8 mouse cellular contexts compared by ENCODE assay signal in genomic region chr5:117415011-117415912, GRCm38 (mm10). TPM values are rescaled to one million over a fixed set of nuclear protein-coding genes. Genes with fewer than 3 reads are reported as not detected.
DNase-seq lines count a peak whose midpoint lies in the region; ATAC-seq and TF ChIP-seq lines count a peak whose summit lies in the region.

No protein-coding gene starts in this region.

- H3K9me3 ChIP-seq in hindbrain, embryonic 10.5 days = no peaks in the 10 kb centered on the region
- no peaks in the 10 kb centered on the region for H3K9me3 ChIP-seq in neural tube, embryonic 13.5 days

- peak; percentile 25 for DNase-seq in layer of hippocampus, adult 11-12 months (ENCODE audit: low spot score)
- DNase-seq in layer of hippocampus, adult 8-10 months (ENCODE audit: low spot score in 2 of 2) = no peak
- peak; percentile 42 for DNase-seq in cerebellum, adult 9-11 months
- DNase-seq in hindbrain, embryonic 10.5 days (ENCODE audit: low spot score) = no peak
- no peak for DNase-seq in embryo, embryonic 9.5 days (ENCODE audit: extremely low spot score)
- DNase-seq in heart, adult 11 months = no peak
- no peak for DNase-seq in gastrocnemius, adult 2 months

- H3K9ac ChIP-seq in neural tube, embryonic 13.5 days = peak overlapping the region; percentile 88

- peak overlapping the region; percentile 92; the same call in 1 of the 2 replicates for H3K27ac ChIP-seq in hindbrain, embryonic 10.5 days
- peak overlapping the region; percentile 99 for H3K27ac ChIP-seq in neural tube, embryonic 13.5 days (replicated peaks)
- H3K27ac ChIP-seq in gastrocnemius, adult 2 months = no peak overlapping the region

- 28% methylated on average over 19 of the region's 19 CpGs for WGBS in hindbrain, embryonic 10.5 days
- 22% methylated on average over 19 of the region's 19 CpGs for WGBS in neural tube, embryonic 13.5 days

- peak overlapping the region; percentile 87 for H3K4me3 ChIP-seq in hindbrain, embryonic 10.5 days
- H3K4me3 ChIP-seq in neural tube, embryonic 13.5 days = peak overlapping the region; percentile 68
- H3K4me3 ChIP-seq in gastrocnemius, adult 2 months = no peak overlapping the region

- intact Hi-C loops in gastrocnemius, adult 2 months (cut with DNase I) = no loop called here

- peak overlapping the region; percentile 70 for H3K4me2 ChIP-seq in neural tube, embryonic 13.5 days

- H3K4me1 ChIP-seq in hindbrain, embryonic 10.5 days (replicated peaks) = peaks cover 23% of the 10 kb centered on the region
- H3K4me1 ChIP-seq in neural tube, embryonic 13.5 days (replicated peaks) = peaks cover 27% of the 10 kb centered on the region

- H3K27me3 ChIP-seq in hindbrain, embryonic 10.5 days (ENCODE audit: insufficient read depth, poor library complexity, severe bottlenecking) = peaks cover 65% of the 10 kb centered on the region
- peaks cover 12% of the 10 kb centered on the region for H3K27me3 ChIP-seq in neural tube, embryonic 13.5 days

- H3K36me3 ChIP-seq in hindbrain, embryonic 10.5 days = no peaks in the 10 kb centered on the region
- no peaks in the 10 kb centered on the region for H3K36me3 ChIP-seq in neural tube, embryonic 13.5 days

- TF ChIP-seq CTCF in gastrocnemius, adult 2 months (IDR thresholded peaks at IDR 0.05) = no peak

- ATAC-seq in neural tube, embryonic 13.5 days (ENCODE audit: low read depth) = peak; percentile 16

RNA-seq across cellular contexts. Expression of gene Ksr2, which starts 1.5 kb away (rescaled TPM):
- 10 to 100 TPM; 35.3 to 43.5 (median 40.3) TPM for total RNA-seq in layer of hippocampus, adult 8-10 months (2022)
- 0.92 and 2.1 TPM in 2 replicates for polyA plus RNA-seq in hindbrain, embryonic 10.5 days (2016; fragmentation: Nextera tagmentation; extraction: Ambion mirVana)
- polyA plus RNA-seq in neural tube, embryonic 13.5 days (2015; fragmentation: Nextera tagmentation; extraction: Ambion mirVana) = 6.1 and 6.4 TPM in 2 replicates
- under 1 TPM; 0.03 to 0.11 TPM for total RNA-seq in gastrocnemius, adult 2 months (2021)

RNA-seq across cellular contexts. Expression of gene Rfc5, which starts 26.4 kb away (rescaled TPM):
- total RNA-seq in layer of hippocampus, adult 8-10 months (2022) = 10 to 100 TPM; 12.2 to 18.4 (median 16.2) TPM
- 109 and 135 TPM in 2 replicates for polyA plus RNA-seq in hindbrain, embryonic 10.5 days (2016; fragmentation: Nextera tagmentation; extraction: Ambion mirVana)
- 30.2 and 35.8 TPM in 2 replicates for polyA plus RNA-seq in neural tube, embryonic 13.5 days (2015; fragmentation: Nextera tagmentation; extraction: Ambion mirVana)
- total RNA-seq in gastrocnemius, adult 2 months (2021) = 1 to 10 TPM in 1 of 2 experiments, under 1 TPM in 1; 0.84 to 1.1 TPM

RNA-seq across cellular contexts. Expression of gene Wsb2, which starts 58.2 kb away (rescaled TPM):
- total RNA-seq in layer of hippocampus, adult 8-10 months (2022) = 100 to 1,000 TPM; 228 to 259 (median 247) TPM
- 56.9 and 86.8 TPM in 2 replicates for polyA plus RNA-seq in hindbrain, embryonic 10.5 days (2016; fragmentation: Nextera tagmentation; extraction: Ambion mirVana)
- 194 and 209 TPM in 2 replicates for polyA plus RNA-seq in neural tube, embryonic 13.5 days (2015; fragmentation: Nextera tagmentation; extraction: Ambion mirVana)
- 10 to 100 TPM; 88.0 to 97.7 TPM for total RNA-seq in gastrocnemius, adult 2 months (2021)

Comparison
In these comparisons a context has a peak if more than half of its experiments do, and no peak if none do; other contexts are left out.
1. DNase-seq: peak in layer of hippocampus, adult 11-12 months (single experiment) and cerebellum, adult 9-11 months (single experiment); none in layer of hippocampus, adult 8-10 months (0 of 2), hindbrain, embryonic 10.5 days (single experiment), embryo, embryonic 9.5 days (single experiment), heart, adult 11 months (single experiment) and gastrocnemius, adult 2 months (single experiment).
2. RNA of gene Ksr2, which starts 1.5 kb away (total RNA-seq): 35.3 to 43.5 TPM in layer of hippocampus, adult 8-10 months; 0.03 to 0.11 TPM in gastrocnemius, adult 2 months; every median in the first group is over 10 times any median in the second.
3. RNA of gene Rfc5, which starts 26.4 kb away (total RNA-seq): 12.2 to 18.4 TPM in layer of hippocampus, adult 8-10 months; 0.84 to 1.1 TPM in gastrocnemius, adult 2 months; every median in the first group is over 4 times any median in the second.